Mouse (Mus musculus) cortical plate, adult 2 months (tissue): ENCODE data around the gene Vat1. TPM values are rescaled to one million over a fixed set of nuclear protein-coding genes. Genes with fewer than 3 reads are reported as not detected.

Experiments used
- H3K27ac ChIP-seq: fragments of 200-500 bp; 2 replicates; pipeline ENCODE4 v1.5.1; 2012; ENCODE audit warnings: low read length, control low read depth, inconsistent platforms; ENCODE audit not compliant: insufficient read depth
- H3K4me1 ChIP-seq: fragments of 200-500 bp; 2 replicates; pipeline ENCODE4 v1.6.1; 2011; ENCODE audit warnings: low read length; ENCODE audit not compliant: control insufficient read depth, insufficient read depth
- H3K4me3 ChIP-seq: fragments of 200-500 bp; 2 replicates; pipeline ENCODE4 v1.5.1; 2011; ENCODE audit warnings: mild to moderate bottlenecking, low read length, control low read depth; ENCODE audit not compliant: insufficient read depth
- CTCF ChIP-seq: fragments of 200-500 bp; IDR thresholded peaks from 2 replicates; pipeline ENCODE4 v1.5.1; 2011; ENCODE audit warnings: mild to moderate bottlenecking, control low read depth, low read length; ENCODE audit not compliant: insufficient read depth; ENCODE audit errors: extremely low read depth
- POLR2A ChIP-seq: fragments of 200-500 bp; IDR thresholded peaks from 2 replicates; pipeline ENCODE4 v1.6.1; 2011; ENCODE audit warnings: mild to moderate bottlenecking, low read length, control low read depth; ENCODE audit not compliant: insufficient read depth; ENCODE audit errors: extremely low read depth
- polyA plus RNA-seq: library from polyadenylated mRNA; depleted of rRNA; stranded (reverse); fragments of >200 nt; gene quantifications from 2 replicates; pipeline ENCODE4 v1.2.3, GENCODE M21; 2012; rRNA removed

The Vat1 gene
- polyA plus RNA-seq, 1 experiment: 33.5 TPM

GRCm38 (mm10) chr11:101415306-101415705 lies 50.7 kb downstream of the Vat1 start:
- no peak overlapping the region for H3K4me3 ChIP-seq
- H3K4me1 ChIP-seq: peaks cover 3% of the 10 kb centered on the region; the same call in 1 of the 2 replicates
- no peak overlapping the region for H3K27ac ChIP-seq
- no peak for TF ChIP-seq POLR2A
- TF ChIP-seq CTCF: no peak

Other genes starting within 250 kb of the Vat1 start
- 51.9 and 53.2 TPM in 2 replicates for gene Ezh1, start 239.8 kb downstream of the Vat1 start, polyA plus RNA-seq
- 65.8 and 69.6 TPM in 2 replicates for gene Ramp2, start 220.2 kb downstream of the Vat1 start, polyA plus RNA-seq
- gene Vps25, start 212.5 kb downstream of the Vat1 start, polyA plus RNA-seq: 55.6 and 58.8 TPM in 2 replicates
- 2.5 and 3.3 TPM in 2 replicates for gene Wnk4, start 205.7 kb downstream of the Vat1 start, polyA plus RNA-seq
- gene Cntd1, start 187.2 kb downstream of the Vat1 start, polyA plus RNA-seq: 0.56 and 0.70 TPM in 2 replicates
- 150 and 156 TPM in 2 replicates for gene Coa3, start 187.1 kb downstream of the Vat1 start, polyA plus RNA-seq
- gene Becn1, start 163.9 kb downstream of the Vat1 start, polyA plus RNA-seq: 169 and 181 TPM in 2 replicates
- gene Psme3, start 150.0 kb downstream of the Vat1 start, polyA plus RNA-seq: 99.9 and 107 TPM in 2 replicates
- 3.7 and 4.0 TPM in 2 replicates for gene Aoc2, start 141.2 kb downstream of the Vat1 start, polyA plus RNA-seq
- 0.64 and 0.94 TPM in 2 replicates for gene Aoc3, start 135.6 kb downstream of the Vat1 start, polyA plus RNA-seq
- 0.06 TPM in 1 of 2 replicates, not detected in the other for gene G6pc, start 98.7 kb downstream of the Vat1 start, polyA plus RNA-seq
- gene Aarsd1, start 48.6 kb downstream of the Vat1 start, polyA plus RNA-seq: 51.3 and 52.7 TPM in 2 replicates
- gene Gm27029, start 41.4 kb downstream of the Vat1 start, polyA plus RNA-seq: 4.4 and 4.7 TPM in 2 replicates
- gene Rundc1, start 41.1 kb downstream of the Vat1 start, polyA plus RNA-seq: 35.2 and 38.8 TPM in 2 replicates
- 7.5 and 7.7 TPM in 2 replicates for gene Ptges3l, start 40.9 kb downstream of the Vat1 start, polyA plus RNA-seq
- 397 and 424 TPM in 2 replicates for gene Rpl27, start 23.9 kb downstream of the Vat1 start, polyA plus RNA-seq
- 6.8 and 7.3 TPM in 2 replicates for gene Ifi35, start 17.8 kb downstream of the Vat1 start, polyA plus RNA-seq
- 162 and 179 TPM in 2 replicates for gene Rnd2, start 1.2 kb downstream of the Vat1 start, polyA plus RNA-seq
- gene Brca1, start 85.7 kb upstream of the Vat1 start, polyA plus RNA-seq: 0.57 and 0.65 TPM in 2 replicates
- gene Nbr1, start 85.9 kb upstream of the Vat1 start, polyA plus RNA-seq: 104 and 115 TPM in 2 replicates
- gene Tmem106a, start 116.0 kb upstream of the Vat1 start, polyA plus RNA-seq: 1.7 and 2.2 TPM in 2 replicates
- gene Gm11634, start 133.0 kb upstream of the Vat1 start, polyA plus RNA-seq: not detected in 2 replicates
- gene Rdm1, start 161.0 kb upstream of the Vat1 start, polyA plus RNA-seq: 13.0 and 14.2 TPM in 2 replicates
- 28.9 and 41.9 TPM in 2 replicates for gene Arl4d, start 199.3 kb upstream of the Vat1 start, polyA plus RNA-seq